Mouse (Mus musculus): Measurements from ENCODE around the gene Ebf1.

- TF ChIP-seq CTCF (IDR thresholded peaks at IDR 0.05) (no peak), EP300 (IDR thresholded peaks at IDR 0.05) (no peak)
Observed at GRCm38 (mm10) chr11:44766246-44766645, 149.1 kb downstream of the Ebf1 start.
